Mouse (Mus musculus): ENCODE data around the gene Gm20838. TPM values are rescaled to one million over a fixed set of nuclear protein-coding genes. Genes with fewer than 3 reads are reported as not detected.
"Not testable (repeated sequence)": the region's sequence is repeated elsewhere in the genome, so short reads cannot be mapped to it uniquely, and the experiment has no call there.

Gene Gm20838
- polyA plus RNA-seq (2012; rRNA removed), result not detected in 2 replicates

- H3K4me1 ChIP-seq (ENCODE audit: control insufficient read depth, insufficient read depth, low read length); H3K4me3 ChIP-seq (replicated peaks; ENCODE audit: extremely low read depth, low read depth, low read length); DNase-seq: not testable (repeated sequence)
- WGBS, result no CpG with 5 or more reads among the region's 8 CpGs
Observed at GRCm38 (mm10) chrY:33543064-33543463, at the start of gene Gm20838. Gene Gm20838, minus strand, starts transcription at chrY:33543164.

Data from lung, adult 2 months (tissue).